12 mouse cellular contexts compared by ENCODE assay signal in genomic region chr5:100569997-100570595, GRCm38 (mm10). TPM values are rescaled to one million over a fixed set of nuclear protein-coding genes. Genes with fewer than 3 reads are reported as not detected.
A peak's percentile ranks its signal among the peaks of the same experiment; 100 is the strongest.
DNase-seq lines count a peak whose midpoint lies in the region; ATAC-seq and TF ChIP-seq lines count a peak whose summit lies in the region.
"Had no signal": no experiment of that assay in that cellular context is flagged by ENCODE, and none has a peak within 500 bp of the region (broad histone marks: within the 10 kb centered on the region; RNA-seq: fewer than 3 reads in every experiment).

No protein-coding gene starts in this region.

- intact Hi-C loops in left cerebral cortex, postnatal 36 days (cut with DNase I), result no loop called here
- intact Hi-C loops in left cerebral cortex, adult 2 months (cut with DNase I), result loop anchor here (10.0 kb wide), 1 partner anchor 345 kb away; no protein-coding TSS in a partner anchor

- H3K4me1 ChIP-seq in kidney, embryonic 14.5 days (ENCODE audit: control insufficient read depth, insufficient read depth, low read length), result peaks cover 24% of the 10 kb centered on the region
- H3K4me1 ChIP-seq in liver, embryonic 16.5 days (ENCODE audit: control insufficient read depth, low read depth, low read length), result peaks cover 3% of the 10 kb centered on the region; the same call in 1 of the 2 replicates
- H3K4me1 ChIP-seq: hindbrain, embryonic 12.5 days had no signal

- no peak for DNase-seq in kidney, postnatal 25 days
- DNase-seq in right cerebral cortex, adult 18-20 months, result no peak
- DNase-seq in left cerebral cortex, postnatal 36 days (ENCODE audit: low spot score in 2 of 2), result no peak
- no peak for DNase-seq in left cerebral cortex, adult 2 months (ENCODE audit: extremely low spot score in 1 of 2, low spot score in 2 of 2)
- DNase-seq: adrenal gland, postnatal 25 days; cerebellum, postnatal 36 days; lung, postnatal 14 days had no signal

- no peak for TF ChIP-seq CTCF in left cerebral cortex, adult 2 months (IDR thresholded peaks at IDR 0.05)

- H3K27ac ChIP-seq in kidney, embryonic 14.5 days (ENCODE audit: low read depth, low read length), result peak overlapping the region; percentile 52; the same call in 1 of the 2 replicates
- no peak overlapping the region for H3K27ac ChIP-seq in liver, embryonic 16.5 days (ENCODE audit: low read length)
- no peak overlapping the region for H3K27ac ChIP-seq in left cerebral cortex, adult 2 months
- H3K27ac ChIP-seq: hindbrain, embryonic 12.5 days had no signal

- no peaks in the 10 kb centered on the region for H3K9me3 ChIP-seq in kidney, embryonic 14.5 days (ENCODE audit: control insufficient read depth, low read length)
- H3K9me3 ChIP-seq in liver, embryonic 16.5 days (replicated peaks; ENCODE audit: control insufficient read depth, low read length), result no peaks in the 10 kb centered on the region
- H3K9me3 ChIP-seq: hindbrain, embryonic 12.5 days had no signal

- no peaks in the 10 kb centered on the region for H3K27me3 ChIP-seq in kidney, embryonic 14.5 days (ENCODE audit: control insufficient read depth, insufficient read depth, low read length)
- H3K27me3 ChIP-seq in liver, embryonic 16.5 days (ENCODE audit: control insufficient read depth, insufficient read depth, low read depth, low read length), result peaks cover 3% of the 10 kb centered on the region; the same call in 1 of the 2 replicates
- H3K27me3 ChIP-seq: hindbrain, embryonic 12.5 days had no signal

- H3K36me3 ChIP-seq in kidney, embryonic 14.5 days (ENCODE audit: control insufficient read depth, insufficient read depth, low read length), result no peaks in the 10 kb centered on the region
- no peaks in the 10 kb centered on the region for H3K36me3 ChIP-seq in liver, embryonic 16.5 days (ENCODE audit: control insufficient read depth, insufficient read depth)
- H3K36me3 ChIP-seq: hindbrain, embryonic 12.5 days had no signal

- no peak for ATAC-seq in kidney, embryonic 14.5 days (ENCODE audit: low FRiP score, low TSS enrichment)
- peak; percentile 30 for ATAC-seq in CD4-positive, CD25-positive, alpha-beta regulatory T cell, adult 4 months
- peak; percentile 12 for ATAC-seq in activated CD4-positive, CD25-positive, alpha-beta regulatory T cell, adult 4 months
- ATAC-seq in liver, embryonic 16.5 days (ENCODE audit: low read depth), result no peak

- 67% methylated on average over 13 of the region's 13 CpGs for WGBS in kidney, embryonic 14.5 days
- 24% methylated on average over 13 of the region's 13 CpGs for WGBS in liver, embryonic 16.5 days (ENCODE audit: insufficient replicate concordance)

- peak overlapping the region; percentile 9; the same call in 1 of the 2 replicates for H3K4me3 ChIP-seq in kidney, embryonic 14.5 days (ENCODE audit: low read length)
- H3K4me3 ChIP-seq in liver, embryonic 16.5 days (ENCODE audit: low read depth, low read length), result peak overlapping the region; percentile 46
- H3K4me3 ChIP-seq in left cerebral cortex, adult 2 months, result no peak overlapping the region
- H3K4me3 ChIP-seq: hindbrain, embryonic 12.5 days had no signal

- H3K9ac ChIP-seq in kidney, embryonic 14.5 days (ENCODE audit: low read depth, low read length), result no peak overlapping the region
- peak overlapping the region; percentile 18; the same call in 1 of the 2 replicates for H3K9ac ChIP-seq in liver, embryonic 16.5 days (ENCODE audit: low read depth, low read length)
- H3K9ac ChIP-seq: hindbrain, embryonic 12.5 days had no signal

- H3K4me2 ChIP-seq in kidney, embryonic 14.5 days (replicated peaks; ENCODE audit: low read depth, low read length), result peak overlapping the region; percentile 31
- H3K4me2 ChIP-seq in liver, embryonic 16.5 days (ENCODE audit: low read depth, low read length), result no peak overlapping the region
- H3K4me2 ChIP-seq: hindbrain, embryonic 12.5 days had no signal

RNA-seq across cellular contexts. Expression of gene Plac8, which starts 1.9 kb away (rescaled TPM):
- polyA plus RNA-seq in kidney, embryonic 14.5 days (2014; fragmentation: Nextera tagmentation; extraction: Ambion mirVana), result 105 and 140 TPM in 2 replicates
- polyA plus RNA-seq in CD4-positive, CD25-positive, alpha-beta regulatory T cell, adult 4 months (2017; shearing (Covaris generic)), result 10 to 100 TPM in 1 of 2 experiments, 1 to 10 TPM in 1; 2.9 to 12.0 TPM
- polyA plus RNA-seq in activated CD4-positive, CD25-positive, alpha-beta regulatory T cell, adult 4 months (2017; shearing (Covaris generic)), result 10 to 100 TPM in 1 of 2 experiments, 1 to 10 TPM in 1; 4.2 to 12.0 TPM
- polyA plus RNA-seq in liver, embryonic 16.5 days (2015; fragmentation: Nextera tagmentation; extraction: Ambion mirVana), result 58.2 and 65.3 TPM in 2 replicates
- total RNA-seq in left cerebral cortex, postnatal 36 days (2021), result not detected
- not detected for total RNA-seq in left cerebral cortex, adult 2 months (2021)

RNA-seq across cellular contexts. Expression of gene Cops4, which starts 52.0 kb away (rescaled TPM):
- 199 and 212 TPM in 2 replicates for polyA plus RNA-seq in kidney, embryonic 14.5 days (2014; fragmentation: Nextera tagmentation; extraction: Ambion mirVana)
- polyA plus RNA-seq in CD4-positive, CD25-positive, alpha-beta regulatory T cell, adult 4 months (2017; shearing (Covaris generic)), result 100 to 1,000 TPM; 114 to 118 TPM
- polyA plus RNA-seq in activated CD4-positive, CD25-positive, alpha-beta regulatory T cell, adult 4 months (2017; shearing (Covaris generic)), result 100 to 1,000 TPM in 1 of 2 experiments, 10 to 100 TPM in 1; 97.9 to 108 TPM
- polyA plus RNA-seq in liver, embryonic 16.5 days (2015; fragmentation: Nextera tagmentation; extraction: Ambion mirVana), result 59.1 and 66.6 TPM in 2 replicates
- 10 to 100 TPM; 79.4 to 83.8 TPM for total RNA-seq in left cerebral cortex, postnatal 36 days (2021)
- 10 to 100 TPM; 75.3 to 84.8 TPM for total RNA-seq in left cerebral cortex, adult 2 months (2021)

Comparison
In these comparisons a context has a peak if more than half of its experiments do, and no peak if none do; other contexts are left out.
1. ATAC-seq: peak in CD4-positive, CD25-positive, alpha-beta regulatory T cell, adult 4 months (single experiment) and activated CD4-positive, CD25-positive, alpha-beta regulatory T cell, adult 4 months (single experiment); none in kidney, embryonic 14.5 days (single experiment) and liver, embryonic 16.5 days (single experiment).